Mouse (Mus musculus): ENCODE data around the gene Mrc2. TPM values are rescaled to one million over a fixed set of nuclear protein-coding genes. Genes with fewer than 3 reads are reported as not detected.

Mrc2 gene
- total and polyA plus RNA-seq, 3 experiments = not detected

- Histone ChIP-seq H3K9me3 (replicated peaks; ENCODE audit: insufficient read depth, low read length) (no peaks in the 10 kb centered on the region), H3K9ac (ENCODE audit: control insufficient read depth, low read depth, low read length, poor library complexity, severe bottlenecking) (no peak overlapping the region), H3K36me3 (ENCODE audit: control insufficient read depth in 1 of 2, insufficient read depth in 2 of 2, low read length in 2 of 2) (no peaks in the 10 kb centered on the region; a peak in 1 of 4 replicates), H3K4me3 (ENCODE audit: control insufficient read depth in 1 of 2, insufficient read depth in 1 of 2, low read depth in 2 of 2, low read length in 2 of 2) (no peak overlapping the region), H3K27ac (ENCODE audit: control insufficient read depth, low read depth, low read length) (no peak overlapping the region), H3K27me3 (ENCODE audit: control insufficient read depth in 1 of 2, insufficient read depth in 2 of 2, low read length in 2 of 2) (peaks cover 3 to 5% of the 10 kb centered on the region in 2 experiments; a peak in 3 of 4 replicates), H3K79me2 (ENCODE audit: control insufficient read depth, insufficient read depth, low read length, poor library complexity) (no peaks in the 10 kb centered on the region), H3K4me1 (ENCODE audit: control insufficient read depth in 1 of 2, insufficient read depth in 2 of 2, low read length in 2 of 2) (peaks cover 0 to under 1% of the 10 kb centered on the region in 2 experiments; a peak in 1 of 4 replicates)
- no peak for DNase-seq (ENCODE audit: low read depth, low spot score)
- no peak for TF ChIP-seq TBP (IDR thresholded peaks at IDR 0.05; ENCODE audit: low read depth, low read length)
- TF ChIP-seq CTCF (IDR thresholded peaks at IDR 0.05 in 2 of 3, conservative IDR thresholded peaks at IDR 0.05 in 1 of 3; ENCODE audit: control insufficient read depth in 1 of 3, insufficient read depth in 1 of 3, low read depth in 2 of 3, low read length in 3 of 3, poor library complexity in 1 of 3, severe bottlenecking in 1 of 3) = no peak
- TF ChIP-seq USF1 (IDR thresholded peaks at IDR 0.05; ENCODE audit: low read depth, low read length) = no peak
- no peak for TF ChIP-seq CHD2 (IDR thresholded peaks at IDR 0.05; ENCODE audit: low read length)
- TF ChIP-seq TAL1 (IDR thresholded peaks at IDR 0.05; ENCODE audit: low read length) = no peak
- TF ChIP-seq ZKSCAN1 (IDR thresholded peaks at IDR 0.05; ENCODE audit: low read depth, low read length) = no peak
- TF ChIP-seq GABPA (IDR thresholded peaks at IDR 0.05; ENCODE audit: low read depth, low read length) = no peak
- no peak for TF ChIP-seq GATA1 (IDR thresholded peaks at IDR 0.05; ENCODE audit: low read depth, low read length)
- TF ChIP-seq CHD1 (IDR thresholded peaks at IDR 0.05; ENCODE audit: low read depth, low read length) = no peak
- no peak for TF ChIP-seq RAD21 (IDR thresholded peaks at IDR 0.05; ENCODE audit: low read depth, low read length)
- TF ChIP-seq SIN3A (IDR thresholded peaks at IDR 0.05; ENCODE audit: low read length) = no peak
- no peak for TF ChIP-seq TCF12 (IDR thresholded peaks at IDR 0.05; ENCODE audit: low read depth, low read length)
- TF ChIP-seq EP300 (IDR thresholded peaks at IDR 0.05; ENCODE audit: low read depth in 1 of 2, low read length in 2 of 2) = no peak
- no peak for TF ChIP-seq UBTF (IDR thresholded peaks at IDR 0.05; ENCODE audit: borderline replicate concordance, insufficient read depth, low read depth, low read length)
- no peak for TF ChIP-seq MYC (IDR thresholded peaks at IDR 0.05; ENCODE audit: low read depth, low read length)
- TF ChIP-seq ZC3H11A (IDR thresholded peaks at IDR 0.05; ENCODE audit: low read depth, low read length) = no peak
- TF ChIP-seq BHLHE40 (IDR thresholded peaks at IDR 0.05; ENCODE audit: borderline replicate concordance, low read depth, low read length) = no peak
- TF ChIP-seq E2F4 (IDR thresholded peaks at IDR 0.05; ENCODE audit: borderline replicate concordance, low read depth, low read length) = no peak
These were observed 81.4 kb downstream of the Mrc2 start for GRCm38 (mm10) chr11:105373881-105374280.

DNA sequence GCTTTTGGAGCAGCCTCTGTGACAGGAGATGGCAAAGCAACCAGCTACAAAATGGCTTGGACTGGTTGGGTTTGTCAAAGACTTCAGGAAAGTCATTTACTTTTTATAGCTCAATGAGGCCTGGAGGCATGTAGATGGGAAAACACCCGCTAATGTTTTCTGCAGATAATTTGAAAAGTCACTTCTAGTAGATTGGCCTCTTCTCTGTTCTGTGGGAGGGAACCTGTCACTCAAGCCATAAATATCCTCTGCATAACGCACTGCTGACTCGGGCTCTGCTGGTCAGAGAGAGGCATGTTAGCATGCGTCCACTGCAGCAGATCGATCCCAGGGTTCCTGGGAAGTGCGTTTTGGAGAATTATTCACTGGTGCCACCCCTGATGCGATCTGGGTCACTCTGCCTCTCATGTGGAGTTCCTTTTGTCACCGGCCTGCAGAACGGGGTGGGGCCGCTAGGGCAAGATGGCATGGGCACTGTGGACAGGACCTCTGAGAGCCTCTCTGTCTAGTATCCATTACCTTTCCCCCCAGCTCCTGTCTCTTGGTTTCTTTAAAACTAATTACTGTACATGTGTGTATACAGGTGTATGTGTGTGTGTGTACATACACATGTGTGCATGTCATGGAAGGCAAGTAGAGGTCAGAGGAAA is 82.2 kb downstream of the Mrc2 start:
- H3K27me3 ChIP-seq (ENCODE audit: control insufficient read depth in 1 of 2, insufficient read depth in 2 of 2, low read length in 2 of 2) = peaks cover 4 to 5% of the 10 kb centered on the region in 2 experiments
- TF ChIP-seq TAL1 (IDR thresholded peaks at IDR 0.05; ENCODE audit: low read length) = no peak

More for the DNA sequence above, 82.2 kb downstream of the Mrc2 start:
- no peaks in the 10 kb centered on the region for H3K4me1 ChIP-seq (ENCODE audit: control insufficient read depth in 1 of 2, insufficient read depth in 2 of 2, low read length in 2 of 2)
- H3K4me3 ChIP-seq (ENCODE audit: control insufficient read depth in 1 of 2, insufficient read depth in 1 of 2, low read depth in 2 of 2, low read length in 2 of 2) = no peak overlapping the region
- H3K79me2 ChIP-seq (ENCODE audit: control insufficient read depth, insufficient read depth, low read length, poor library complexity) = no peaks in the 10 kb centered on the region
- H3K9ac ChIP-seq (ENCODE audit: control insufficient read depth, low read depth, low read length, poor library complexity, severe bottlenecking) = no peak overlapping the region
- DNase-seq (ENCODE audit: low read depth, low spot score) = no peak
- no peaks in the 10 kb centered on the region for H3K36me3 ChIP-seq (ENCODE audit: control insufficient read depth in 1 of 2, insufficient read depth in 2 of 2, low read length in 2 of 2)
- H3K9me3 ChIP-seq (replicated peaks; ENCODE audit: insufficient read depth, low read length) = no peaks in the 10 kb centered on the region
- H3K27ac ChIP-seq (ENCODE audit: control insufficient read depth, low read depth, low read length) = no peak overlapping the region
